Mouse (Mus musculus): Measurements from ENCODE around the gene Ramp3. TPM values are rescaled to one million over a fixed set of nuclear protein-coding genes. Genes with fewer than 3 reads are reported as not detected.

The Ramp3 gene
- polyA plus RNA-seq, 1 experiment from 2014 or later: 2.2 TPM

GRCm38 (mm10) chr11:6704851-6705250 lies 46.5 kb downstream of the Ramp3 start:
- Histone ChIP-seq H3K4me2 (no peak overlapping the region), H3K27ac (no peak overlapping the region), H3K9me3 (replicated peaks) (peaks cover 7% of the 10 kb centered on the region; the same call in 1 of the 2 replicates), H3K36me3 (ENCODE audit: poor library complexity, severe bottlenecking) (no peaks in the 10 kb centered on the region), H3K9ac (no peak overlapping the region), H3K4me3 (no peak overlapping the region), H3K4me1 (no peaks in the 10 kb centered on the region), H3K27me3 (no peaks in the 10 kb centered on the region)
- WGBS: 88% methylated on average over 6 of the region's 6 CpGs
- ATAC-seq: no peak

- WGBS: 81% methylated on average over 5 of the region's 5 CpGs
- ATAC-seq: no peak
- H3K27ac ChIP-seq: no peak overlapping the region
- no peaks in the 10 kb centered on the region for H3K27me3 ChIP-seq
- H3K9ac ChIP-seq: no peak overlapping the region
- no peak overlapping the region for H3K4me2 ChIP-seq
- no peaks in the 10 kb centered on the region for H3K36me3 ChIP-seq (ENCODE audit: poor library complexity, severe bottlenecking)
- no peak overlapping the region for H3K4me3 ChIP-seq
- peaks cover 7% of the 10 kb centered on the region; the same call in 1 of the 2 replicates for H3K9me3 ChIP-seq (replicated peaks)
- H3K4me1 ChIP-seq: no peaks in the 10 kb centered on the region
Measured at GRCm38 (mm10) chr11:6705516-6705915, 47.2 kb downstream of the Ramp3 start.

- no peak overlapping the region for H3K4me3 ChIP-seq
- no peaks in the 10 kb centered on the region for H3K4me1 ChIP-seq
- WGBS: 96% methylated on average over 13 of the region's 13 CpGs
- no peak for ATAC-seq
- H3K36me3 ChIP-seq (ENCODE audit: poor library complexity, severe bottlenecking): no peaks in the 10 kb centered on the region
- H3K27me3 ChIP-seq: no peaks in the 10 kb centered on the region
- no peak overlapping the region for H3K4me2 ChIP-seq
- H3K9ac ChIP-seq: no peak overlapping the region
- H3K27ac ChIP-seq: no peak overlapping the region
- no peaks in the 10 kb centered on the region for H3K9me3 ChIP-seq (replicated peaks)
Measured at GRCm38 (mm10) chr11:6706796-6707195, 48.5 kb downstream of the Ramp3 start.

- H3K4me2 ChIP-seq: no peak overlapping the region
- no peaks in the 10 kb centered on the region for H3K9me3 ChIP-seq (replicated peaks)
- no peaks in the 10 kb centered on the region for H3K36me3 ChIP-seq (ENCODE audit: poor library complexity, severe bottlenecking)
- WGBS: 92% methylated on average over 7 of the region's 7 CpGs
- no peak overlapping the region for H3K4me3 ChIP-seq
- no peak overlapping the region for H3K27ac ChIP-seq
- H3K4me1 ChIP-seq: no peaks in the 10 kb centered on the region
- no peak overlapping the region for H3K9ac ChIP-seq
- no peaks in the 10 kb centered on the region for H3K27me3 ChIP-seq
- ATAC-seq: no peak
Measured at GRCm38 (mm10) chr11:6708437-6708836, 50.1 kb downstream of the Ramp3 start.

GRCm38 (mm10) chr11:6710409-6710808 lies 52.1 kb downstream of the Ramp3 start:
- WGBS: 91% methylated on average over 2 of the region's 2 CpGs
- H3K27ac ChIP-seq: no peak overlapping the region
- H3K4me1 ChIP-seq: no peaks in the 10 kb centered on the region
- no peaks in the 10 kb centered on the region for H3K36me3 ChIP-seq (ENCODE audit: poor library complexity, severe bottlenecking)
- no peak overlapping the region for H3K4me2 ChIP-seq
- H3K9me3 ChIP-seq (replicated peaks): no peaks in the 10 kb centered on the region
- no peak overlapping the region for H3K4me3 ChIP-seq
- H3K9ac ChIP-seq: no peak overlapping the region
- no peaks in the 10 kb centered on the region for H3K27me3 ChIP-seq
- ATAC-seq: no peak

GRCm38 (mm10) chr11:6720746-6721145 lies 62.4 kb downstream of the Ramp3 start:
- Histone ChIP-seq H3K4me3 (no peak overlapping the region), H3K9me3 (replicated peaks) (no peaks in the 10 kb centered on the region; the same call in 1 of the 2 replicates), H3K36me3 (ENCODE audit: poor library complexity, severe bottlenecking) (no peaks in the 10 kb centered on the region), H3K27me3 (no peaks in the 10 kb centered on the region), H3K9ac (no peak overlapping the region), H3K4me1 (no peaks in the 10 kb centered on the region), H3K27ac (no peak overlapping the region), H3K4me2 (no peak overlapping the region)
- no peak for ATAC-seq
- 93% methylated on average over 5 of the region's 5 CpGs for WGBS

- WGBS: 84% methylated on average over 5 of the region's 5 CpGs
- Histone ChIP-seq H3K9me3 (replicated peaks) (no peaks in the 10 kb centered on the region), H3K27ac (no peak overlapping the region), H3K27me3 (no peaks in the 10 kb centered on the region), H3K4me3 (no peak overlapping the region), H3K36me3 (ENCODE audit: poor library complexity, severe bottlenecking) (no peaks in the 10 kb centered on the region), H3K9ac (no peak overlapping the region), H3K4me1 (no peaks in the 10 kb centered on the region), H3K4me2 (no peak overlapping the region)
- ATAC-seq: no peak
Measured at GRCm38 (mm10) chr11:6726921-6727320, 68.6 kb downstream of the Ramp3 start.

Other genes with a start within 250 kb of the Ramp3 start
- gene Ppia, start 243.1 kb upstream of the Ramp3 start, polyA plus RNA-seq (2015; fragmentation: Nextera tagmentation; extraction: Ambion mirVana): 4,373 and 4,619 TPM in 2 replicates
- gene H2afv, start 214.1 kb upstream of the Ramp3 start, polyA plus RNA-seq (2015; fragmentation: Nextera tagmentation; extraction: Ambion mirVana): 942 and 1,061 TPM in 2 replicates
- gene Purb, start 182.6 kb upstream of the Ramp3 start, polyA plus RNA-seq (2015; fragmentation: Nextera tagmentation; extraction: Ambion mirVana): 13.9 and 14.8 TPM in 2 replicates
- gene Myo1g, start 137.6 kb upstream of the Ramp3 start, polyA plus RNA-seq (2015; fragmentation: Nextera tagmentation; extraction: Ambion mirVana): 0.17 and 0.21 TPM in 2 replicates
- 82.2 and 90.5 TPM in 2 replicates for gene Ccm2, start 111.6 kb upstream of the Ramp3 start, polyA plus RNA-seq (2015; fragmentation: Nextera tagmentation; extraction: Ambion mirVana)
- 50.1 and 62.2 TPM in 2 replicates for gene Nacad, start 52.5 kb upstream of the Ramp3 start, polyA plus RNA-seq (2015; fragmentation: Nextera tagmentation; extraction: Ambion mirVana)
- gene Tbrg4, start 32.5 kb upstream of the Ramp3 start, polyA plus RNA-seq (2015; fragmentation: Nextera tagmentation; extraction: Ambion mirVana): 32.1 and 36.5 TPM in 2 replicates
- not detected in 2 replicates for gene Wap, start 19.9 kb upstream of the Ramp3 start, polyA plus RNA-seq (2015; fragmentation: Nextera tagmentation; extraction: Ambion mirVana)
- gene Gm11983, start 179.1 kb downstream of the Ramp3 start, polyA plus RNA-seq (2015; fragmentation: Nextera tagmentation; extraction: Ambion mirVana): not detected in 2 replicates